10 mouse cellular contexts compared by ENCODE assay signal in genomic region chr10:99286213-99286612, GRCm38 (mm10). TPM values are rescaled to one million over a fixed set of nuclear protein-coding genes. Genes with fewer than 3 reads are reported as not detected.
DNase-seq lines count a peak whose midpoint lies in the region; ATAC-seq and TF ChIP-seq lines count a peak whose summit lies in the region.
"Had no signal": no experiment of that assay in that cellular context is flagged by ENCODE, and none has a peak within 500 bp of the region (broad histone marks: within the 10 kb centered on the region; RNA-seq: fewer than 3 reads in every experiment).

No protein-coding gene starts in this region.

- H3K79me2 ChIP-seq in liver, adult 2 months (ENCODE audit: control insufficient read depth, insufficient read depth, low read length), result no peaks in the 10 kb centered on the region

- H3K27ac ChIP-seq in liver, adult 2 months (replicated peaks; ENCODE audit: insufficient read depth, low read depth, low read length), result 0 out of 2 replicates have a peak overlapping the region, but pooled peaks have one; percentile 12
- H3K27ac ChIP-seq in heart, embryonic 10.5 days, result peak overlapping the region; percentile 90
- H3K27ac ChIP-seq in lung, postnatal 0 days (ENCODE audit: low read length), result peak overlapping the region; percentile 55
- no peak overlapping the region for H3K27ac ChIP-seq in midbrain, embryonic 14.5 days (replicated peaks; ENCODE audit: low read depth, low read length)
- H3K27ac ChIP-seq: hindbrain, embryonic 14.5 days; limb, embryonic 15.5 days; midbrain, embryonic 12.5 days had no signal

- DNase-seq in liver, adult 2 months (ENCODE audit: extremely low read depth, low read depth, low spot score), result peak; percentile 23
- no peak for DNase-seq in liver
- DNase-seq in heart, embryonic 10.5 days (ENCODE audit: low spot score), result no peak
- peak; percentile 38 for DNase-seq in heart, postnatal 4 days
- DNase-seq in lung, postnatal 0 days (ENCODE audit: low spot score), result peak; percentile 61
- no peak for DNase-seq in midbrain, embryonic 14.5 days

- H3K9me3 ChIP-seq in heart, embryonic 10.5 days, result no peaks in the 10 kb centered on the region
- no peaks in the 10 kb centered on the region for H3K9me3 ChIP-seq in lung, postnatal 0 days (ENCODE audit: low read length)
- no peaks in the 10 kb centered on the region for H3K9me3 ChIP-seq in midbrain, embryonic 14.5 days (ENCODE audit: control insufficient read depth, low read length)
- H3K9me3 ChIP-seq: limb, embryonic 15.5 days; midbrain, embryonic 12.5 days had no signal

- 81% methylated on average over 7 of the region's 7 CpGs for WGBS in liver, adult 2 months
- WGBS in heart, embryonic 10.5 days, result 36% methylated on average over 7 of the region's 7 CpGs
- WGBS in lung, postnatal 0 days, result 48% methylated on average over 7 of the region's 7 CpGs
- 83% methylated on average over 7 of the region's 7 CpGs for WGBS in midbrain, embryonic 14.5 days

- TF ChIP-seq POLR2A in liver, adult 2 months (IDR thresholded peaks at IDR 0.05; ENCODE audit: extremely low read depth, insufficient read depth, low read length), result no peak

- H3K4me1 ChIP-seq in liver, adult 2 months (ENCODE audit: control insufficient read depth, insufficient read depth, low read length), result peaks cover 7% of the 10 kb centered on the region; the same call in 1 of the 2 replicates
- peaks cover 52% of the 10 kb centered on the region for H3K4me1 ChIP-seq in heart, embryonic 10.5 days
- H3K4me1 ChIP-seq in lung, postnatal 0 days (ENCODE audit: insufficient read depth, low read depth, low read length), result 0 out of 2 replicates have a peak, but pooled peaks cover 5% of the 10 kb centered on the region
- 0 out of 2 replicates have a peak, but pooled peaks cover 7% of the 10 kb centered on the region for H3K4me1 ChIP-seq in midbrain, embryonic 14.5 days (ENCODE audit: control insufficient read depth, insufficient read depth, low read length)

- no peak for TF ChIP-seq CTCF in liver, adult 2 months (IDR thresholded peaks at IDR 0.05; ENCODE audit: low read depth, low read length)
- peak; percentile 31; the same call in 1 of the 2 replicates for TF ChIP-seq CTCF in lung, postnatal 0 days (IDR thresholded peaks at IDR 0.05)

- TF ChIP-seq EP300 in lung, postnatal 0 days (IDR thresholded peaks at IDR 0.05), result peak; percentile 69

- H3K36me3 ChIP-seq in liver, adult 2 months (ENCODE audit: control insufficient read depth, insufficient read depth, low read length), result no peaks in the 10 kb centered on the region
- H3K36me3 ChIP-seq in heart, embryonic 10.5 days, result no peaks in the 10 kb centered on the region
- H3K36me3 ChIP-seq in lung, postnatal 0 days (ENCODE audit: insufficient read depth, low read length), result no peaks in the 10 kb centered on the region
- no peaks in the 10 kb centered on the region for H3K36me3 ChIP-seq in midbrain, embryonic 14.5 days (ENCODE audit: control insufficient read depth, insufficient read depth, low read length)
- H3K36me3 ChIP-seq: limb, embryonic 15.5 days; midbrain, embryonic 12.5 days had no signal

- no peak overlapping the region for H3K9ac ChIP-seq in liver, adult 2 months (ENCODE audit: low read depth, low read length)
- no peak overlapping the region for H3K9ac ChIP-seq in lung, postnatal 0 days (replicated peaks; ENCODE audit: low read depth)
- H3K9ac ChIP-seq in midbrain, embryonic 14.5 days (replicated peaks; ENCODE audit: low read length), result no peak overlapping the region
- H3K9ac ChIP-seq: hindbrain, embryonic 14.5 days; limb, embryonic 15.5 days; midbrain, embryonic 12.5 days had no signal

- H3K27me3 ChIP-seq in liver, adult 2 months (ENCODE audit: control insufficient read depth, insufficient read depth, low read length), result no peaks in the 10 kb centered on the region
- no peaks in the 10 kb centered on the region for H3K27me3 ChIP-seq in heart, embryonic 10.5 days (ENCODE audit: insufficient read depth, poor library complexity, severe bottlenecking)
- H3K27me3 ChIP-seq in lung, postnatal 0 days (replicated peaks; ENCODE audit: insufficient read depth, low read length), result no peaks in the 10 kb centered on the region
- H3K27me3 ChIP-seq in midbrain, embryonic 14.5 days (ENCODE audit: control insufficient read depth, insufficient read depth, low read length), result no peaks in the 10 kb centered on the region
- H3K27me3 ChIP-seq: limb, embryonic 15.5 days had no signal

- peak; percentile 59 for ATAC-seq in lung, postnatal 0 days
- no peak for ATAC-seq in midbrain, embryonic 14.5 days (ENCODE audit: low FRiP score, low TSS enrichment)
- no peak for ATAC-seq in cerebellum, adult (ENCODE audit: insufficient number of reproducible peaks, low FRiP score, low TSS enrichment)

- no peak overlapping the region for H3K4me2 ChIP-seq in lung, postnatal 0 days (replicated peaks; ENCODE audit: low read depth, low read length)
- H3K4me2 ChIP-seq in midbrain, embryonic 14.5 days (ENCODE audit: low read length), result no peak overlapping the region

- H3K4me3 ChIP-seq in liver, adult 2 months (ENCODE audit: insufficient read depth, low read depth, low read length), result no peak overlapping the region
- H3K4me3 ChIP-seq in heart, embryonic 10.5 days, result peak overlapping the region; percentile 47; the same call in 1 of the 2 replicates
- H3K4me3 ChIP-seq in lung, postnatal 0 days (ENCODE audit: low read depth, low read length), result no peak overlapping the region
- no peak overlapping the region for H3K4me3 ChIP-seq in midbrain, embryonic 14.5 days (replicated peaks; ENCODE audit: low read depth, low read length)
- H3K4me3 ChIP-seq: limb, embryonic 15.5 days; midbrain, embryonic 12.5 days had no signal

RNA-seq across cellular contexts. Expression of gene Dusp6, which starts 23.2 kb away (rescaled TPM):
- total RNA-seq in liver, adult 2 months (2014; rRNA removed), result 29.3 and 29.9 TPM in 2 replicates
- 45.5 and 48.4 TPM in 2 replicates for polyA plus RNA-seq in liver, adult 2 months (2012; rRNA removed)
- 58.5 and 65.3 TPM in 2 replicates for polyA plus RNA-seq in heart, embryonic 10.5 days (2016; fragmentation: Nextera tagmentation; extraction: Ambion mirVana)
- 10 to 100 TPM; 37.0 to 38.2 TPM for total RNA-seq in heart, postnatal 4 days (2021)
- polyA plus RNA-seq in lung, postnatal 0 days (2015; fragmentation: Nextera tagmentation; extraction: Ambion mirVana), result 49.7 and 63.2 TPM in 2 replicates
- polyA plus RNA-seq in midbrain, embryonic 14.5 days (2014; fragmentation: Nextera tagmentation; extraction: Ambion mirVana), result 20.7 and 25.4 TPM in 2 replicates

Comparison
In these comparisons a context has a peak if more than half of its experiments do, and no peak if none do; other contexts are left out.
1. DNase-seq: peak in liver, adult 2 months (single experiment), heart, postnatal 4 days (single experiment) and lung, postnatal 0 days (single experiment); none in liver (single experiment), heart, embryonic 10.5 days (single experiment) and midbrain, embryonic 14.5 days (single experiment).